Mouse (Mus musculus) spleen, postnatal 0 days (tissue): Measurements from ENCODE around the gene Osbpl3. TPM values are rescaled to one million over a fixed set of nuclear protein-coding genes. Genes with fewer than 3 reads are reported as not detected.

Experiments
- polyA plus RNA-seq: library from polyadenylated mRNA; unstranded; fragments of >200 nt; fragmentation: Nextera tagmentation; extraction: Ambion mirVana; gene quantifications from 2 replicates; pipeline ENCODE4 v1.2.1, GENCODE M21; 2015

The Osbpl3 gene
- polyA plus RNA-seq: 1.5 and 1.9 TPM in 2 replicates

GRCm38 (mm10) chr6:50455829-50456469, at the start of gene Osbpl3:
Gene Osbpl3 (minus strand): TSS chr6:50456201.

DNA sequence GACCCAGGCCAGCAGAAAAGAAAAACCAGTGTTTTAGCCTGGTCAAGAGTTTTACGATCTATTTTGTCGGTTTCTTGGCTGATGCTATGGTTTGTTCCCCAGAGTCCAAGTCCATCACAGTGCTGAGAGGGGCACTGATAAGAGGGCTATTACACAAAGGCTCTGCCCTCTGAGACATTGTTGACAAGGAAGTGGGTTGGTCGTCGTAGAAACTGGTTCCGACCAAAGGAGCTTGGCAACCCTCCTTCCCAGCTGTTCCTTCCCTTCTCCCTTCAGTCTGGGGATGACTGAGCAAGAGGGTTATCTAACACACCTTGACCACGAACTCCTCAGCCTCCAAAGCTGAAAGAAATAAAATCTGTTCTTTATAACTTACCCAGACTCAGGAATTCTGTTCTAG, 192.3 kb downstream of the Osbpl3 start, which contains the start of gene Gsdme:
TSS of gene Gsdme (minus strand) at position 193 of the 400 bp plus-strand sequence.

Other genes starting within 250 kb of the Osbpl3 start
- 25.9 and 31.8 TPM in 2 replicates for gene Gsdme, start 192.3 kb downstream of the Osbpl3 start, polyA plus RNA-seq
- 35.5 and 37.7 TPM in 2 replicates for gene Cycs, start 110.3 kb upstream of the Osbpl3 start, polyA plus RNA-seq
- gene 4921507P07Rik, start 140.4 kb upstream of the Osbpl3 start, polyA plus RNA-seq: 0.41 and 0.56 TPM in 2 replicates
- not detected in 2 replicates for gene Npvf, start 198.2 kb upstream of the Osbpl3 start, polyA plus RNA-seq